Mouse (Mus musculus): ENCODE results near the gene Afg1l.

GRCm38 (mm10) chr10:42312557-42312956 lies 165.8 kb downstream of the Afg1l start:
- TF ChIP-seq GATA1 (IDR thresholded peaks at IDR 0.05; ENCODE audit: borderline replicate concordance, low read length) (no peak), FLI1 (IDR thresholded peaks at IDR 0.05; ENCODE audit: low read length) (no peak)

All from megakaryocyte, embryonic 14.5 days (primary cell).